Mouse (Mus musculus): Measurements from ENCODE around the gene Ripk3. TPM values are rescaled to one million over a fixed set of nuclear protein-coding genes. Genes with fewer than 3 reads are reported as not detected.

Gene Ripk3
- total RNA-seq, 2 experiments from 2014 or later = 9.4 to 10.7 TPM

- DNase-seq (ENCODE audit: low spot score in 2 of 2) = peak in 1 of 2 experiments; percentile 70
Measured at GRCm38 (mm10) chr14:55814885-55815284, 26.2 kb upstream of the Ripk3 start.

DNA sequence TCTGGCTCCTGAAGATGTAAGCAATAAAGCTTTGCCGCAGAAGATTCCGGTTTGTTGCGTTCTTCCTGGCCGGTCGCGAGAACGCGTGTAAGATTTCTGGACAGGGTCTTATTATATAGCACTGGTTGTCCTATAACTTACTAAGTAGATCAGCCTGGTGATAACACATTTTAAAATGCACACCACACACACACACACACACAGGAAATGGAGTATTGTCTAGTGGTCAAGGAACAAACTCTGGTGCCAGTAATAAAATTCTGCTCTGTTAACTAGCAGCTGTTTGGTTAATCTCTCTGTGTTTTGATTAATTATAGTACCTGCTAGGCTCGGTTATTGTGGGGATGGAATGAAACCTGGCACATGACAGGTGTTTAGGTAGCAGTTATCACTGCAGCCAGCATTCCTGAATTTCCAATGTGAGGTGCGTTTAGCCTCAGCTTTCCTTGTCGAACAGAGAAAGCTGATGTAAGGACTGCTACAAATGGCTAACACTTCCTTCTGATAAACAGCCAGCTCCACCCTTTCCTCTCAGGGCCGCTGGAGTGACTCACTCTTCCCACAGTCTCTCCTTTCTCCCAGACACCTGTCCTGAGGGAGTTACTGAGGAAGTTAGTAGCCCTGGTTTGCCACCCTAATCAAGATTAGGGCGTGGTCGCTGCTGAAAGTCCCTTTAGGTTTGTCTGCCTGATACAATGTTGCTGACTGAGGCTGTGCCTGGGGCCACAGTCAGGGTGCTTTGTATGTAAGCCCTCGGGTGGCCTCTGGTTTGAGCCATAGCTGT, 6.9 kb upstream of the Ripk3 start:
- DNase-seq (ENCODE audit: low spot score in 2 of 2) = peak in 1 of 2 experiments; percentile 6

GRCm38 (mm10) chr14:55793946-55794345, 5.3 kb upstream of the Ripk3 start:
- DNase-seq (ENCODE audit: low spot score in 2 of 2) = peak in 1 of 2 experiments; percentile 15

DNA sequence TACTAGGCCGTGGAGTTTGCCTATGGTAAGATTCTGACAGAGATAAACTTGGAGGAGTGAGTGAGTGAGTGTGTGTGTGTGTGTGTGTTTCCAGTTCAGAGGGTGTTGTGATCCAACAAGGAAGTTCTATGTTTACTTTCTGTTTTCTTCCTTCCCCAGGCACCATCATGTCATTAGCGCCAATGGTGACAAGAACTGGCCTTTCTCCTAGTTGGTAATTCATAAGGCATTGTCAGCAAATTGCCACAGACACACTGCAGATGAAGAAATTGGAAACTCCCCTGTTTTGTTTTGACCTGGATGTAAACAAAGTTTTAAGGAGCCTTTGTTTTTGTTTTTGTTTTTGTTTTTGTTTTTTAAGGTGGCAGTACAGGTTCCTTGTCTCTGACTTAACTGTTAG, 4.8 kb upstream of the Ripk3 start:
- no peak for DNase-seq (ENCODE audit: low spot score in 2 of 2)

- DNase-seq (ENCODE audit: low spot score in 2 of 2) = peak in 1 of 2 experiments; percentile 8
Measured at GRCm38 (mm10) chr14:55787731-55788130, 934 bp downstream of the Ripk3 start.

- peak in 1 of 2 experiments; percentile 6 for DNase-seq (ENCODE audit: low spot score in 2 of 2)
Measured at GRCm38 (mm10) chr14:55785195-55785594, 3.5 kb downstream of the Ripk3 start.

DNA sequence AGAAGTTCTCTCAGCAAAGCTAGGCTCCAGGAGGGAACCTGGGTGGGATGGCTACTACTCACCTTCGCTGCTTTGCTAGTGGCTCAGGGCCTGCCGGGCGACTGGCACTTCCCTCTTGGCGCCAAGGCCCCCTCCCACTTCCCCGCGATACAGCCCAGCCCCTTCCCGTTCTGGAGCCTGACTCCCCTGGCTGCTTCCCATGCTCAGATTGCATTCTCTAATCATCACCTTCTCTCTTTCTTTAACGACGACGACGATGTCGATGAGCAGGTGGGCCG, 4.8 kb downstream of the Ripk3 start, which contains the start of gene Adcy4:
Gene Adcy4 (minus strand): TSS at position 138 of the 278 bp plus-strand sequence.
- peak; percentile 13 to 14 for DNase-seq (ENCODE audit: low spot score in 2 of 2)

DNA sequence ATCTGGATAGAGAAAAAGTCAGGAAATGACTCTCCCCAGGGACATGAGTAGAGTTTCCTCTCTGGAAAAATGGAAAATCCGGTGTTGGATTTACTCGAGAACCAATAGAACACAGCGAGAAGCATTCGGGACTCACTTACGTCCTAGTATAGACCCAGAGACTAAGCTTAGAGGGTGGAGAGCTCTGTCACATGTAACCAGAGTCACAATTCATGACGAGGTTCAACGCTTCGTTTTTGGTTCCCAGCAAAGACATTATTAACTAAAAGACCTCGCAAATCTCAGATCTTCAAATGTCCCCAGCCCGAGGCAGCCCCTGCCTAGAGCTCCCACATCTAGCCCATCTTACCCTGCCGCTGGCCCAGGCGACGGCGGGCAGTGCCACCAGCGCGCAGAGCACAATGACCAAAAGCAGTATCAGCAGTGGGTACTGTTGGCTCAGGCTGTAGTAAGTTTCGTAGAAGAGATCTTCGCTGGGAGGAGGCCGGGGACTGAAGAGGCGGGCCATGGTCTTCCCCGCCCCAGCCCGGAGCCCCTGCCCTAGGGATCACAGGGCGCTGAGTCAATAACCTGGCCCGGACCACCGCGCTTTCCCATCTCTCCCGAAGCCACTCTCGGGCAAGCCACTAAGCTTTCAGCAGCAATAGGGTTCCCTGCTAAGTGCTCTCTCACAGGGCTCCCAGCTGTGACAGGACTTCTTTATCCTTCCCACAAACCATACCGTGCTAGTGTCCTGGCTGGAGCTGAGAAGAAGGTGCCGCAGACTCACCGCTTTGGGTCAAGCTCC, 5.3 kb downstream of the Ripk3 start:
- DNase-seq (ENCODE audit: low spot score in 2 of 2) = peak; percentile 17 to 28

DNA sequence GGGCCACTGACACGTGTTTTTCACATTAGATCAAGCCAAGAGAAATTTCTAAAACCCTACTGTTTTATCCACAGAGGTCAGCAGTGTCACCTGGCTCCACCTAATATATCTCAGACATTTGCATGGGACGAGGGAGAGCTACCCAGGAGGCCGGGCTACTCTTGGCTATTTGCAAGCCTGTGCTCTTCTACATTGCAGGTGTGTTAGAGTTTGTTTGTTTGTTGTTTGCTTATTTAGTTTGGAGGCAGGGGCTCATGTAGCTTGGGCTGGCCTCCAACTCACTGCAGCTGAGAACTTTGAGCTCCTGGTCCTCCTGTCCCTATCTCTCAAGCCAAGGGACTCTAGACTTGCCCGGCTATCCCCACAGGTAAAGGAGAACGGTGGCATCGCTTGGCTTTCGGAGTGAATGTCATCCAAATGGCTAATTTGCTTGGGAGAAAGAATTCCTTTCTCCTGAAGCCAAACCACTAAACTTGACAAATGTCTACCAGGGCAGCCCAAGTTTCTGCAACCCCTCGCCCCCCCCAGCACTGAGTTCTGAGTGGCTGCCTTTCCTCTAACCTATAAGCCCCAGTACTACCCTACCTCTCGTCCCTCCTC, 6.2 kb downstream of the Ripk3 start:
- DNase-seq (ENCODE audit: low spot score in 2 of 2) = peak; percentile 11 to 14

- DNase-seq (ENCODE audit: low spot score in 2 of 2) = peak; percentile 31 to 55
Measured at GRCm38 (mm10) chr14:55781310-55781709, 7.4 kb downstream of the Ripk3 start.

GRCm38 (mm10) chr14:55780736-55781135, 7.9 kb downstream of the Ripk3 start:
- peak; percentile 10 to 13 for DNase-seq (ENCODE audit: low spot score in 2 of 2)

DNA sequence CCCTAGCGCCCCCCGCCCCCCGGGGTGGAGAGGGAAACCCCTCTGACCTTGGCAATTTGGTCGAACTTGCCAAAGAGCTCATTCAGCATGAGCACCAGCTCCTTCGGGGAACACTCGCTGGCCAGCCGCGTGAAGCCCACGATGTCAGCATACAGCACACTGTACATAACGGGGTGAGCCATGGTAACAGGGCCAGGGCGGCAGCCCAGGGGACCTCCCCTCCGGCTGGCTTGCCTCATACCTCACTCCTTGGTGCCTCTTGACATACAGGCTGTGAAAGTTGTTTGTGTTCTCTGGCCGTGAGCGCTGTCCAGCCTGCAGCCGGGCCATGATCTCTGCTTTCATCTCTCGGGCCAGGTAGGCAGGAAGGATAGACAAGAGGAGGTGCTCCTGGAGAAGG, 9.0 kb downstream of the Ripk3 start:
- DNase-seq (ENCODE audit: low spot score in 2 of 2) = peak; percentile 7 to 15

- peak in 1 of 2 experiments; percentile 12 for DNase-seq (ENCODE audit: low spot score in 2 of 2)
Measured at GRCm38 (mm10) chr14:55778686-55779085, 10.0 kb downstream of the Ripk3 start.

DNA sequence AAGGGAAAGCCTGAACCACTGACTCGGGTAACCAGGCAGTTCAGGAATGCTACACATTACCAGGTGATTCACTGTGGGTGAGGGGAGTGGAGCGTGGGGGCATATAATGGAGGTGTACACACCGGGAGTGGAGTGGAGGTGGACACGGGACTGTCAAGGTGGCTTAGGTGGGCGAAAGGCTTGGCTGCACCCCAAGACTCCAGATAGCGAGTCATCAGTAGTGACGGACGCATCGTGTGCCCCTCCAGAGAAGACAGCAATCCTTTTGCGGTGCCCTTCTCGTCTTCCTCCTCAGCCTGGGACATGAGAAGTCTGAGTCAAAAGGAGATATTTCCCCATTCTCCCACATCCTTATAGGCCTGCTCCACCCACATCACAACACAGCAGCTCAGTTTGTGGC, 10.9 kb downstream of the Ripk3 start:
- DNase-seq (ENCODE audit: low spot score in 2 of 2) = peak in 1 of 2 experiments; percentile 13

GRCm38 (mm10) chr14:55777176-55777575, 11.5 kb downstream of the Ripk3 start:
- no peak for DNase-seq (ENCODE audit: low spot score in 2 of 2)

- no peak for DNase-seq (ENCODE audit: low spot score in 2 of 2)
Measured at GRCm38 (mm10) chr14:55776711-55777110, 12.0 kb downstream of the Ripk3 start.

GRCm38 (mm10) chr14:55769087-55769703, 19.5 kb downstream of the Ripk3 start:
- no peak for DNase-seq (ENCODE audit: low spot score in 2 of 2)

DNA sequence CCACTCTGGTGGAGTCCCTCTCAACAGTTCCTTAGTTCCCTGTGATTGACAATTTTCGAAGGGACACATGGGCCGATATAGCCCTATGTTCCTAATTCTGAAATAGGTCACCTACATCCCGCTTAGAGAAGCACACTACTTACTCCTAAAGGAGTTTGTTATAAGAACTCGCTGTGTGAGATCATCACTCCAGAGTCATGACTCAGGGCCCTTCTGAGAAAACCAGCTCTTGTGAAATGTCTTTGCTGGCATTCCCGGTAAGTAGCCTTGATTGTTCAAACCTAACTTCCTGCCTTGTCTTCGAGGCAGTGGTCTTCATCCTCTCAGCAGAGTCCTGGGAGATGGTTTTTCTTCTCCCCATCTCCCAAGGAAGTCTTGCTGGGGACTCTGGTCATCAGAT, 20.1 kb downstream of the Ripk3 start:
- DNase-seq (ENCODE audit: low spot score in 2 of 2) = no peak

GRCm38 (mm10) chr14:55767519-55768414, 20.9 kb downstream of the Ripk3 start:
- peak in 1 of 2 experiments; percentile 53 for DNase-seq (ENCODE audit: low spot score in 2 of 2)

DNA sequence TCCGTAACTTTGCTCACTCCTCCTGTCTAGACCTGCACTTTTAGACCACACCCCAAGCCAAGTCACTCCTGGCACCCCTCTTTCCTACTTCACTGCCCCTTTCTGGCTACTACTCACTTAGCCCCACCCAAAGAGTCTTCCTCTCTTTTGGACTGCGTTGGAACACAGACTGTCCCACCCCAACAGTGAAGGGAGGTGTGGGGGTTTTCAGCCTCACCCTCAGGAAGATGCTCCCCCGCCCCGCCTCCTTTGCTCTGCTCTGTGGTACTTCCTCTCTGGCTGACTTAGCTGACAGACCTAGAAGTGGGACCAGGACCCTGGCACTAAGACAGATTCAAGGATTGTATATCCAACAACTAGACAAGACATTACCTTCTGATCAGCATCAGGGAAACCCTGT, 23.0 kb downstream of the Ripk3 start, which contains the start of gene Ltb4r1:
Gene Ltb4r1 (plus strand): TSS at position 267 of the 400 bp plus-strand sequence.
- no peak for DNase-seq (ENCODE audit: low spot score in 2 of 2)
